Mouse (Mus musculus) ES-E14 (cell line): ENCODE results near the gene Ankrd37.

Experiments used
- ZC3H11A ChIP-seq: IDR thresholded peaks from 2 replicates; pipeline ENCODE4 v1.6.1; 2012; ENCODE audit warnings: low read depth, mild to moderate bottlenecking, inconsistent platforms, low read length, borderline replicate concordance
- ZNF384 ChIP-seq: IDR thresholded peaks from 2 replicates; pipeline ENCODE4 v1.6.1; 2012; ENCODE audit warnings: low read depth, low read length, inconsistent platforms

DNA sequence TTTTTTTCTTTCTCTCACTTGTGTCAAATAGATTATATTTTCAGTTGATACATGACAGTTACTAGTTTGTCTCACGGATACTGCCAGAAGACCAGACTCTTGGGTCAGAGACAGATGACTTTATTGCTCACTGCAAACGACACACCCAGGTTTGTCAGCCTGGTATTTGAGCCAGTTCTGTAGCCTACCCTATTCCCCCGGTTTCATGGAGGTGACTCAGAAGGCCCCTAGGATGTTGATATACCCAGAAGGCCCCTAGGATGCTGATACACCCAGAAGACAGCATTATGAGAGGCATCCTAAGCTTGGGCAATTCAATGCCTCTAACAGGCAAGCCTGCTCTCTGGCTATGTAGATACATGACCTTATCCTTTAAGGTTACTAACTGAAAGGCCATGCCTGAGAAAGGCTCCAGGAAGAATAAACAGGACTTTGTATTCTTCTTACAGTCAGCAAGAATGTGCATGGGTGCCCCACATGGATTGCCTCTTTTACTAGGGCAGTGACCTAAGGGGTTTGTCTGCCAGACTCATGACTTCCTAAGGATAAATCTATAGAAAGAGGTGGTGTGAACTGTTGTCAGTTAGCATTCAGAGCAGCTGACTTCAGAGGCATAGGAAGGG lies 1.7 kb upstream of the Ankrd37 start:
- TF ChIP-seq ZC3H11A (no peak), ZNF384 (no peak)
